ENCODE assay signal across 15 mouse cellular contexts in genomic region chr10:44640620-44641019, GRCm38 (mm10).
"Had no signal": no experiment of that assay in that cellular context is flagged by ENCODE, and none has a peak within 500 bp of the region (broad histone marks: within the 10 kb centered on the region; RNA-seq: fewer than 3 reads in every experiment).

No protein-coding gene starts in this region.

- H3K9ac ChIP-seq: lung, embryonic 14.5 days; midbrain, embryonic 12.5 days; neural tube, embryonic 12.5 days; stomach, embryonic 15.5 days had no signal

- H3K4me2 ChIP-seq: lung, embryonic 14.5 days; midbrain, embryonic 12.5 days; neural tube, embryonic 12.5 days; stomach, embryonic 15.5 days had no signal

- H3K27ac ChIP-seq: midbrain, embryonic 10.5 days; midbrain, embryonic 12.5 days; neural tube, embryonic 12.5 days; stomach, embryonic 15.5 days; stomach, postnatal 0 days had no signal

- ATAC-seq: midbrain, embryonic 16.5 days had no signal

- H3K36me3 ChIP-seq: midbrain, embryonic 10.5 days; midbrain, embryonic 12.5 days; neural tube, embryonic 12.5 days; stomach, embryonic 15.5 days had no signal

- H3K4me3 ChIP-seq: midbrain, embryonic 10.5 days; midbrain, embryonic 12.5 days; neural tube, embryonic 12.5 days; stomach, embryonic 15.5 days had no signal

- H3K4me1 ChIP-seq: midbrain, embryonic 10.5 days; midbrain, embryonic 12.5 days; neural tube, embryonic 12.5 days; stomach, embryonic 15.5 days had no signal

- DNase-seq: lung, adult 18-20 months; lung, embryonic 14.5 days; lung, postnatal 10 days; lung, postnatal 4 days; midbrain, embryonic 14.5 days; right cerebral cortex, postnatal 14 days; thymus, adult 2 months; thymus, postnatal 25 days; thymus, postnatal 4 days had no signal

- H3K27me3 ChIP-seq: midbrain, embryonic 12.5 days; neural tube, embryonic 12.5 days; stomach, embryonic 15.5 days had no signal

- H3K9me3 ChIP-seq: midbrain, embryonic 10.5 days; midbrain, embryonic 12.5 days; neural tube, embryonic 12.5 days; stomach, embryonic 15.5 days had no signal
